Mouse (Mus musculus) heart, adult 2 months (tissue): Measurements from ENCODE around the gene Nmrk1. TPM values are rescaled to one million over a fixed set of nuclear protein-coding genes. Genes with fewer than 3 reads are reported as not detected.
A peak's percentile ranks its signal among the peaks of the same experiment; 100 is the strongest.

Experiments
- DNase-seq, 2 experiments: peaks; one replicate each; pipeline ENCODE4 v3.0.0; 2021
- H3K27ac ChIP-seq: fragments of 200-600 bp; 2 replicates; pipeline ENCODE4 v1.8.1; 2022
- H3K27me3 ChIP-seq: fragments of 200-500 bp; 2 replicates; pipeline ENCODE4 v1.6.1; 2012; ENCODE audit warnings: mild to moderate bottlenecking, low read length, inconsistent platforms, mixed read lengths; ENCODE audit not compliant: control insufficient read depth, insufficient read depth
- H3K36me3 ChIP-seq: fragments of 200-500 bp; 2 replicates; pipeline ENCODE4 v1.6.1; 2012; ENCODE audit warnings: low read length, inconsistent platforms; ENCODE audit not compliant: control insufficient read depth, insufficient read depth
- H3K4me1 ChIP-seq: fragments of 200-500 bp; 2 replicates; pipeline ENCODE4 v1.6.1; 2011; ENCODE audit warnings: low read length; ENCODE audit not compliant: control insufficient read depth, insufficient read depth
- H3K4me3 ChIP-seq: fragments of 200-600 bp; 2 replicates; pipeline ENCODE4 v1.8.1; 2022
- H3K79me2 ChIP-seq: fragments of 200-500 bp; replicated peaks from 2 replicates; pipeline ENCODE4 v1.6.1; 2012; ENCODE audit warnings: mild to moderate bottlenecking, inconsistent platforms, low read length, moderate library complexity, mixed read lengths; ENCODE audit not compliant: control insufficient read depth, insufficient read depth
- H3K9ac ChIP-seq: fragments of 200-500 bp; 2 replicates; pipeline ENCODE4 v1.6.1; 2012; ENCODE audit warnings: low read depth, mild to moderate bottlenecking, control low read depth, inconsistent platforms, low read length, mixed read lengths
- CTCF ChIP-seq: fragments of 200-600 bp; IDR thresholded peaks from 2 replicates; pipeline ENCODE4 v1.8.1; 2022; ENCODE audit warnings: antibody characterized with exemption, mild to moderate bottlenecking, moderate library complexity
- EP300 ChIP-seq: fragments of 200-500 bp; IDR thresholded peaks from 2 replicates; pipeline ENCODE4 v1.6.1; 2011; ENCODE audit warnings: low read depth, low read length, control low read depth; ENCODE audit not compliant: insufficient read depth
- POLR2A ChIP-seq: fragments of 200-500 bp; IDR thresholded peaks from 2 replicates; pipeline ENCODE4 v1.6.1; 2011; ENCODE audit warnings: mild to moderate bottlenecking, low read depth, low read length, control low read depth; ENCODE audit not compliant: insufficient read depth
- WGBS: fragments of 180-500 bp; shearing (Covaris S2); methylation state at CpG from one replicate; pipeline ENCODE4 v1.1.7; 2018; 5-methylcytosine and 5-hydroxymethylcytosine counted together
- intact Hi-C: fragments of 180-260 bp; cut with DNase I; formaldehyde crosslinking; loops from one replicate; pipeline ENCODE4 v1.15.1; 2025
- long read RNA-seq: library from polyadenylated mRNA; stranded (forward); transcript quantifications from one replicate; pipeline ENCODE4 v2.0.0, GENCODE M21; 2021
- polyA plus RNA-seq: library from polyadenylated mRNA; depleted of rRNA; stranded (reverse); fragments of >200 nt; gene quantifications from 2 replicates; pipeline ENCODE4 v1.2.3, GENCODE M21; 2012; rRNA removed
- total RNA-seq, 2 experiments: library from RNA; stranded (reverse); gene quantifications; 2 replicates each; pipeline ENCODE4 v1.2.3; 2021

Gene Nmrk1
- 1 to 10 TPM; 2.3 to 2.5 TPM for total RNA-seq
- polyA plus RNA-seq = 5.4 and 9.7 TPM in 2 replicates
- long read RNA-seq, partial matches to known transcripts = 0 of 4 reads
- long read RNA-seq, other reads (novel, unspliced or antisense) = 2 of 4 reads

DNA sequence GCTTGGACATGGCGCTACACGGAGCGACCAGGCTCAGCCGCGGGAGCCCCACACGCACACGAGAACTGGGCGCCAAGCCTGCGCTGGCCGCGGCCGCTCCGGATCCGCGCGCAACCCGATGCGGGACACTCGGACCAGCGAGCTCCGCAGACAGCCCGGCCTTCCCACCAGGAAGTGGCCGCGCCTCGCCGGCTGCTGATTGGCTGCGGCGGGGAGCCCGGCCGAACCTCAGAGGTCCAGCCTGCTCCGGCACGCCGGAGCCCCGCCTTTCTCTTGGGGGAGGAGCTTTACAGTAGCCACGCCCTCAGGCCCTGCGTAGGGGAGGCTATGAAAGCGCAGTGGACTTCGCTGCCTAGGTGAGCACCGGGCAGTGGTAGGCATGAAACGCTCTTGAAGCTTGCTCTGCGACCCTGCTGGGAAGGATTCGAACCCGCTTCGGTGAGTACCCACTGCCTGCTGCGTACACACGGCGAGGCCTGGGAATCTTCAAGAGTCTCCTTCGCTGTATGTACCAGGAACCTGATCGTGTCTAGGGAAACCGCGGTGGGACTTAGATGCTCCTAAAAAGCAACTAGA lies at the start of gene Nmrk1, which contains the start of gene Ostf1:
Gene Nmrk1 (plus strand): TSS at position 307 of the 576 bp plus-strand sequence.
Gene Ostf1 (minus strand): TSS at position 180 of the 576 bp plus-strand sequence.
- under 1% methylated on average over 51 of the region's 51 CpGs for WGBS
- H3K4me3 ChIP-seq = peak within 1 kb of the TSS; percentile 67
- peak within 1 kb of the TSS; percentile 83 for H3K27ac ChIP-seq
- peak; percentile 98 to 100 for DNase-seq
- H3K9ac ChIP-seq = peak within 1 kb of the TSS; percentile 94
- peaks cover 2% of the 10 kb centered on the region for H3K79me2 ChIP-seq
- H3K36me3 ChIP-seq = peaks cover 9% of the 10 kb centered on the region
- H3K27me3 ChIP-seq = no peaks in the 10 kb centered on the region
- TF ChIP-seq EP300 (no peak), CTCF (no peak), POLR2A (peak; percentile 86)
- intact Hi-C loops = loop anchor here (1.0 to 5.0 kb wide), 3 partner anchors 15 to 81 kb away; partner anchors contain the start of genes Carnmt1 and D030056L22Rik
- peaks cover 6% of the 10 kb centered on the region for H3K4me1 ChIP-seq

GRCm38 (mm10) chr19:18582226-18582625 lies 49.5 kb upstream of the Nmrk1 start:
- intact Hi-C loops = no loop called here
- no peak overlapping the region for H3K4me3 ChIP-seq
- peaks cover 4% of the 10 kb centered on the region; the same call in 1 of the 2 replicates for H3K36me3 ChIP-seq
- no peak for DNase-seq
- no peaks in the 10 kb centered on the region for H3K79me2 ChIP-seq
- H3K9ac ChIP-seq = no peak overlapping the region
- H3K4me1 ChIP-seq = peaks cover 4% of the 10 kb centered on the region; the same call in 1 of the 2 replicates
- no peak overlapping the region for H3K27ac ChIP-seq
- 95% methylated on average over 9 of the region's 9 CpGs for WGBS
- no peak for TF ChIP-seq POLR2A
- TF ChIP-seq CTCF = no peak
- TF ChIP-seq EP300 = no peak
- no peaks in the 10 kb centered on the region for H3K27me3 ChIP-seq

DNA sequence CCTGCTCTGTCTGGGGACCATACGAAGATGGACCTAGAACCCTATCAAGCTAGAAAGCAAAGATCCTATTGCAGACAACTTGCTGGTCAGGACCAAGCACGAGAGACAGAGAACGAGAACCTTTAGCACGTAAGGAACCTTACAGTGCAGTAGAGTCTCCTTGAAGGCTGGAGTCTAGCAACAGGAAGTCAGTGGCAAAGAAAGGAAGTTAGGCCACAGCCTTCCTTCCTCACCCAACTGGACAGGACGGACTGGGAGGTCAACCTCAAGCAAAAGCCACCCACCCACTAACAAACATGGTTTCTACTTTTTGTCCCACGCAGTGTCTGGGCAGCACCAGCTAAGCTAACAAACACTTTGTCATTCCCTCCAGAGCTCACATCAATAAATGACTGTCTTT lies 48.9 kb upstream of the Nmrk1 start:
- H3K4me1 ChIP-seq = peaks cover 4% of the 10 kb centered on the region; the same call in 1 of the 2 replicates
- no peak for DNase-seq
- H3K9ac ChIP-seq = no peak overlapping the region
- H3K36me3 ChIP-seq = peaks cover 4% of the 10 kb centered on the region; the same call in 1 of the 2 replicates
- TF ChIP-seq POLR2A (no peak), EP300 (no peak), CTCF (no peak)
- H3K79me2 ChIP-seq = no peaks in the 10 kb centered on the region
- intact Hi-C loops = no loop called here
- WGBS = 59% methylated on average over 6 of the region's 6 CpGs
- H3K4me3 ChIP-seq = no peak overlapping the region
- H3K27me3 ChIP-seq = no peaks in the 10 kb centered on the region
- no peak overlapping the region for H3K27ac ChIP-seq

DNA sequence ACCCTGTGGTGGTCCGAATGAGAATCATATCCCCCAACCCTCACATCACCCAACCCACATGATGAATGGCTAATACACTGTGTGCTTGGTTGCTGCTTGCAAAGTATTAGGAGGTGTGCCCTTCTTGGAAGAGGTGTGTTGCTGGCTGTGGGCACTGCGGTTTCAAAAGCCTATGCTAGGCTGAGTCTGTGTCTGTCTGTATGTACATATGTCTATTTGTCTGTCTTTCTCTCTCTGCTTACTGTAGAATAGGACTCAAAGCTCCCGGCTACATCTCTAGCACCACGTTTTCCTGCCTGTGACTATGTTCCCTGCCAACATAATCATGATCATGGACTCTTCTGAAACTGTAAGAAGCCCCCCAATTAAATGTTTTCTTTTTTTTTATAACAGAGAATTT lies 48.0 kb upstream of the Nmrk1 start:
- Histone ChIP-seq H3K4me1 (peaks cover 4% of the 10 kb centered on the region; the same call in 1 of the 2 replicates), H3K36me3 (peaks cover 4% of the 10 kb centered on the region; the same call in 1 of the 2 replicates), H3K4me3 (no peak overlapping the region), H3K9ac (no peak overlapping the region), H3K79me2 (no peaks in the 10 kb centered on the region), H3K27me3 (no peaks in the 10 kb centered on the region), H3K27ac (no peak overlapping the region)
- no peak for DNase-seq
- 95% methylated on average over 4 of the region's 4 CpGs for WGBS
- intact Hi-C loops = no loop called here
- TF ChIP-seq CTCF = no peak
- TF ChIP-seq POLR2A = no peak
- TF ChIP-seq EP300 = no peak

DNA sequence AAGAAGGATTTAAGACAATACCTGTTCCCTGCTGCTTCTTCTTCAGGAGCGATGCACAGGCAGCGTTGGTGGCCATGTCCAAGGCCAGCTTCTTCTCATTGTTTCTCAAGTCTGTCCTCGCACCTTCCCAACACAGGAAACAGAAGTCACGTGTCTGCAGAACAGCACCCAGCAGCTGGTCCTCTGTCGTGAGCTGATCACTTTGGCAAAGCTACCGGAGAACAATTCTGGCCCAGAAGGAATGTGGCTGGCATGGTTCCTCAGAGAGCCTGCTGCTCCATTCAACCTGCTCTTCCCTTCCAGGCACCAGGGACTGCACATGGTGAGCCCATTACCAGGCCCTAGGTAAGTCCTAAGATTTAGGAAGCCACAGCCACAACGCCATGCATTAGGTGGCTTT lies 47.1 kb upstream of the Nmrk1 start:
- Histone ChIP-seq H3K27me3 (no peaks in the 10 kb centered on the region), H3K9ac (no peak overlapping the region), H3K4me3 (no peak overlapping the region), H3K27ac (no peak overlapping the region), H3K79me2 (no peaks in the 10 kb centered on the region), H3K36me3 (peaks cover 4% of the 10 kb centered on the region; the same call in 1 of the 2 replicates), H3K4me1 (peaks cover 4% of the 10 kb centered on the region; the same call in 1 of the 2 replicates)
- intact Hi-C loops = no loop called here
- 75% methylated on average over 7 of the region's 7 CpGs for WGBS
- TF ChIP-seq CTCF (no peak), POLR2A (no peak), EP300 (no peak)
- DNase-seq = no peak

GRCm38 (mm10) chr19:18587118-18587517 lies 44.6 kb upstream of the Nmrk1 start:
- no peak overlapping the region for H3K9ac ChIP-seq
- H3K27me3 ChIP-seq = no peaks in the 10 kb centered on the region
- H3K27ac ChIP-seq = no peak overlapping the region
- intact Hi-C loops = no loop called here
- no peaks in the 10 kb centered on the region for H3K79me2 ChIP-seq
- H3K4me1 ChIP-seq = peaks cover 8% of the 10 kb centered on the region
- peaks cover 7% of the 10 kb centered on the region for H3K36me3 ChIP-seq
- no peak for TF ChIP-seq EP300
- no peak for TF ChIP-seq CTCF
- no peak for TF ChIP-seq POLR2A
- no peak overlapping the region for H3K4me3 ChIP-seq
- 93% methylated on average over 9 of the region's 9 CpGs for WGBS
- no peak for DNase-seq
